Mouse (Mus musculus): Measurements from ENCODE around the gene Snrpe. TPM values are rescaled to one million over a fixed set of nuclear protein-coding genes. Genes with fewer than 3 reads are reported as not detected.

Snrpe gene
- total and polyA plus RNA-seq, 3 experiments = 279 to 597 TPM; not detected in 1

GRCm38 (mm10) chr1:133617908-133618307, 7.8 kb upstream of the Snrpe start:
- Histone ChIP-seq H3K27ac (ENCODE audit: control insufficient read depth, low read depth, low read length) (peak overlapping the region; percentile 86), H3K4me1 (ENCODE audit: control insufficient read depth in 1 of 2, insufficient read depth in 2 of 2, low read length in 2 of 2) (peaks cover 18 to 19% of the 10 kb centered on the region in 2 experiments)

GRCm38 (mm10) chr1:133613817-133614216, 3.7 kb upstream of the Snrpe start:
- Histone ChIP-seq H3K9me3 (replicated peaks; ENCODE audit: insufficient read depth, low read length) (no peaks in the 10 kb centered on the region), H3K9ac (ENCODE audit: control insufficient read depth, low read depth, low read length, poor library complexity, severe bottlenecking) (no peak overlapping the region), H3K36me3 (ENCODE audit: control insufficient read depth in 1 of 2, insufficient read depth in 2 of 2, low read length in 2 of 2) (peaks cover 0 to 24% of the 10 kb centered on the region in 2 experiments; a peak in 2 of 4 replicates), H3K4me1 (ENCODE audit: control insufficient read depth in 1 of 2, insufficient read depth in 2 of 2, low read length in 2 of 2) (peaks cover 9 to 12% of the 10 kb centered on the region in 2 experiments), H3K27ac (ENCODE audit: control insufficient read depth, low read depth, low read length) (no peak overlapping the region), H3K79me2 (ENCODE audit: control insufficient read depth, insufficient read depth, low read length, poor library complexity) (peaks cover 12% of the 10 kb centered on the region), H3K4me3 (ENCODE audit: control insufficient read depth in 1 of 2, insufficient read depth in 1 of 2, low read depth in 2 of 2, low read length in 2 of 2) (no peak overlapping the region), H3K27me3 (ENCODE audit: control insufficient read depth in 1 of 2, insufficient read depth in 2 of 2, low read length in 2 of 2) (no peaks in the 10 kb centered on the region)
- DNase-seq (ENCODE audit: low read depth, low spot score) = peak; percentile 79
- TF ChIP-seq MYC (IDR thresholded peaks at IDR 0.05; ENCODE audit: low read depth, low read length) = 0 out of 2 replicates have a peak, but pooled peaks have one; percentile 17
- no peak for TF ChIP-seq POLR2A (IDR thresholded peaks at IDR 0.05; ENCODE audit: control insufficient read depth in 1 of 2, insufficient read depth in 1 of 2, low read depth in 1 of 2, low read length in 2 of 2, poor library complexity in 1 of 2)
- no peak for TF ChIP-seq ELF1 (IDR thresholded peaks at IDR 0.05; ENCODE audit: low read depth, low read length)
- TF ChIP-seq RAD21 (IDR thresholded peaks at IDR 0.05; ENCODE audit: low read depth, low read length) = peak; percentile 45
- TF ChIP-seq SMC3 (IDR thresholded peaks at IDR 0.05; ENCODE audit: low read depth, low read length) = 0 out of 2 replicates have a peak, but pooled peaks have one; percentile 27
- TF ChIP-seq CTCF (IDR thresholded peaks at IDR 0.05 in 2 of 3, conservative IDR thresholded peaks at IDR 0.05 in 1 of 3; ENCODE audit: control insufficient read depth in 1 of 3, insufficient read depth in 1 of 3, low read depth in 2 of 3, low read length in 3 of 3, poor library complexity in 1 of 3, severe bottlenecking in 1 of 3) = peak; percentile 38 to 75 (median 65)

More at GRCm38 (mm10) chr1:133617908-133618307, 7.8 kb upstream of the Snrpe start:
- H3K9ac ChIP-seq (ENCODE audit: control insufficient read depth, low read depth, low read length, poor library complexity, severe bottlenecking) = peak overlapping the region; percentile 13
- H3K79me2 ChIP-seq (ENCODE audit: control insufficient read depth, insufficient read depth, low read length, poor library complexity) = no peaks in the 10 kb centered on the region
- no peaks in the 10 kb centered on the region for H3K9me3 ChIP-seq (replicated peaks; ENCODE audit: insufficient read depth, low read length)
- TF ChIP-seq GATA1 (IDR thresholded peaks at IDR 0.05; ENCODE audit: low read depth, low read length) = peak; percentile 82
- TF ChIP-seq TAL1 (IDR thresholded peaks at IDR 0.05; ENCODE audit: low read length) = peak; percentile 71
- peak; percentile 85 for TF ChIP-seq ETS1 (IDR thresholded peaks at IDR 0.05; ENCODE audit: low read depth, low read length)
- 0 out of 2 replicates have a peak, but pooled peaks have one; percentile 4 for TF ChIP-seq MYC (IDR thresholded peaks at IDR 0.05; ENCODE audit: low read depth, low read length)
- TF ChIP-seq MEF2A (IDR thresholded peaks at IDR 0.05; ENCODE audit: extremely low read depth, insufficient replicate concordance, low read depth, low read length, poor library complexity, severe bottlenecking) = no peak
- 0 out of 2 replicates have a peak, but pooled peaks have one; percentile 10 for TF ChIP-seq TBP (IDR thresholded peaks at IDR 0.05; ENCODE audit: low read depth, low read length)
- no peak for TF ChIP-seq E2F4 (IDR thresholded peaks at IDR 0.05; ENCODE audit: borderline replicate concordance, low read depth, low read length)
- TF ChIP-seq KAT2A (conservative IDR thresholded peaks at IDR 0.05; ENCODE audit: low read depth, low read length) = no peak
- TF ChIP-seq MXI1 (IDR thresholded peaks at IDR 0.05; ENCODE audit: low read depth, low read length) = peak; percentile 78
- TF ChIP-seq TCF12 (IDR thresholded peaks at IDR 0.05; ENCODE audit: low read depth, low read length) = peak; percentile 79
- peak; percentile 55 to 66; a peak in 3 of 4 replicates for TF ChIP-seq EP300 (IDR thresholded peaks at IDR 0.05; ENCODE audit: low read depth in 1 of 2, low read length in 2 of 2)
- TF ChIP-seq SIN3A (IDR thresholded peaks at IDR 0.05; ENCODE audit: low read length) = peak; percentile 70; the same call in 1 of the 2 replicates
- no peak for TF ChIP-seq RAD21 (IDR thresholded peaks at IDR 0.05; ENCODE audit: low read depth, low read length)
- H3K36me3 ChIP-seq (ENCODE audit: control insufficient read depth in 1 of 2, insufficient read depth in 2 of 2, low read length in 2 of 2) = peaks cover 3 to 27% of the 10 kb centered on the region in 2 experiments
- peak overlapping the region in 1 of 2 experiments; percentile 41; a peak in 2 of 4 replicates for H3K4me3 ChIP-seq (ENCODE audit: control insufficient read depth in 1 of 2, insufficient read depth in 1 of 2, low read depth in 2 of 2, low read length in 2 of 2)
- H3K27me3 ChIP-seq (ENCODE audit: control insufficient read depth in 1 of 2, insufficient read depth in 2 of 2, low read length in 2 of 2) = no peaks in the 10 kb centered on the region
- DNase-seq (ENCODE audit: low read depth, low spot score) = peak; percentile 83
